Mouse (Mus musculus): ENCODE measurements around the gene Tpo. TPM values are rescaled to one million over a fixed set of nuclear protein-coding genes. Genes with fewer than 3 reads are reported as not detected.

The Tpo gene
- polyA plus RNA-seq, 1 experiment from 2014 or later, result not detected

- no peak for ATAC-seq (ENCODE audit: low FRiP score)
- Histone ChIP-seq H3K4me1 (no peaks in the 10 kb centered on the region), H3K36me3 (no peaks in the 10 kb centered on the region), H3K9ac (no peak overlapping the region), H3K9me3 (replicated peaks) (no peaks in the 10 kb centered on the region), H3K4me3 (no peak overlapping the region), H3K27ac (no peak overlapping the region), H3K4me2 (replicated peaks) (no peak overlapping the region), H3K27me3 (no peaks in the 10 kb centered on the region)
- 24% methylated on average over 6 of the region's 6 CpGs for WGBS
These were observed 70.3 kb downstream of the Tpo start for GRCm38 (mm10) chr12:30062118-30062505.

GRCm38 (mm10) chr12:30061503-30062117, 70.8 kb downstream of the Tpo start:
- Histone ChIP-seq H3K27me3 (no peaks in the 10 kb centered on the region), H3K9me3 (replicated peaks) (no peaks in the 10 kb centered on the region), H3K4me2 (replicated peaks) (no peak overlapping the region), H3K9ac (no peak overlapping the region), H3K4me1 (no peaks in the 10 kb centered on the region), H3K4me3 (no peak overlapping the region), H3K36me3 (no peaks in the 10 kb centered on the region), H3K27ac (no peak overlapping the region)
- 11% methylated on average over 1 of the region's 1 CpGs for WGBS
- ATAC-seq (ENCODE audit: low FRiP score), result no peak

- H3K36me3 ChIP-seq, result no peaks in the 10 kb centered on the region
- no peak overlapping the region for H3K9ac ChIP-seq
- H3K27me3 ChIP-seq, result no peaks in the 10 kb centered on the region
- H3K4me2 ChIP-seq (replicated peaks), result no peak overlapping the region
- H3K4me3 ChIP-seq, result no peak overlapping the region
- no peaks in the 10 kb centered on the region for H3K9me3 ChIP-seq (replicated peaks)
- ATAC-seq (ENCODE audit: low FRiP score), result no peak
- WGBS, result 71% methylated on average over 6 of the region's 6 CpGs
- H3K27ac ChIP-seq, result no peak overlapping the region
- H3K4me1 ChIP-seq, result no peaks in the 10 kb centered on the region
These were observed 74.4 kb downstream of the Tpo start for GRCm38 (mm10) chr12:30058044-30058443.

GRCm38 (mm10) chr12:30054761-30055540, 77.5 kb downstream of the Tpo start:
- Histone ChIP-seq H3K9ac (no peak overlapping the region), H3K9me3 (replicated peaks) (no peaks in the 10 kb centered on the region), H3K4me2 (replicated peaks) (no peak overlapping the region), H3K27ac (no peak overlapping the region), H3K27me3 (no peaks in the 10 kb centered on the region), H3K4me3 (no peak overlapping the region), H3K4me1 (no peaks in the 10 kb centered on the region), H3K36me3 (no peaks in the 10 kb centered on the region)
- ATAC-seq (ENCODE audit: low FRiP score), result no peak
- 89% methylated on average over 11 of the region's 11 CpGs for WGBS

- Histone ChIP-seq H3K4me3 (no peak overlapping the region), H3K27me3 (0 out of 2 replicates have a peak, but pooled peaks cover 5% of the 10 kb centered on the region), H3K9me3 (replicated peaks) (no peaks in the 10 kb centered on the region), H3K9ac (no peak overlapping the region), H3K4me1 (no peaks in the 10 kb centered on the region), H3K36me3 (no peaks in the 10 kb centered on the region), H3K4me2 (replicated peaks) (no peak overlapping the region), H3K27ac (no peak overlapping the region)
- WGBS, result 20% methylated on average over 4 of the region's 4 CpGs
- ATAC-seq (ENCODE audit: low FRiP score), result no peak
These were observed 82.2 kb downstream of the Tpo start for GRCm38 (mm10) chr12:30050235-30050634.

GRCm38 (mm10) chr12:30049818-30050217, 82.6 kb downstream of the Tpo start:
- no peak overlapping the region for H3K27ac ChIP-seq
- no peaks in the 10 kb centered on the region for H3K36me3 ChIP-seq
- no peak overlapping the region for H3K9ac ChIP-seq
- H3K4me3 ChIP-seq, result no peak overlapping the region
- 0 out of 2 replicates have a peak, but pooled peaks cover 5% of the 10 kb centered on the region for H3K27me3 ChIP-seq
- H3K4me2 ChIP-seq (replicated peaks), result no peak overlapping the region
- H3K9me3 ChIP-seq (replicated peaks), result no peaks in the 10 kb centered on the region
- ATAC-seq (ENCODE audit: low FRiP score), result no peak
- no peaks in the 10 kb centered on the region for H3K4me1 ChIP-seq
- WGBS, result 81% methylated on average over 9 of the region's 9 CpGs

- no peak overlapping the region for H3K27ac ChIP-seq
- H3K9me3 ChIP-seq (replicated peaks), result no peaks in the 10 kb centered on the region
- WGBS, result 78% methylated on average over 4 of the region's 6 CpGs
- no peak overlapping the region for H3K4me2 ChIP-seq (replicated peaks)
- H3K36me3 ChIP-seq, result no peaks in the 10 kb centered on the region
- no peaks in the 10 kb centered on the region for H3K4me1 ChIP-seq
- no peak for ATAC-seq (ENCODE audit: low FRiP score)
- no peak overlapping the region for H3K4me3 ChIP-seq
- H3K9ac ChIP-seq, result no peak overlapping the region
- H3K27me3 ChIP-seq, result 0 out of 2 replicates have a peak, but pooled peaks cover 5% of the 10 kb centered on the region
These were observed 83.6 kb downstream of the Tpo start for GRCm38 (mm10) chr12:30048848-30049247.

GRCm38 (mm10) chr12:30040150-30040549, 92.3 kb downstream of the Tpo start:
- H3K27me3 ChIP-seq, result no peaks in the 10 kb centered on the region
- no peak for ATAC-seq (ENCODE audit: low FRiP score)
- no peaks in the 10 kb centered on the region for H3K36me3 ChIP-seq
- no peak overlapping the region for H3K9ac ChIP-seq
- no peak overlapping the region for H3K27ac ChIP-seq
- peaks cover 18% of the 10 kb centered on the region for H3K4me1 ChIP-seq
- WGBS, result 30% methylated on average over 4 of the region's 4 CpGs
- H3K4me3 ChIP-seq, result no peak overlapping the region
- H3K9me3 ChIP-seq (replicated peaks), result no peaks in the 10 kb centered on the region
- H3K4me2 ChIP-seq (replicated peaks), result no peak overlapping the region

- H3K27me3 ChIP-seq, result no peaks in the 10 kb centered on the region
- no peak for ATAC-seq (ENCODE audit: low FRiP score)
- 48% methylated on average over 4 of the region's 4 CpGs for WGBS
These were observed 92.9 kb downstream of the Tpo start for GRCm38 (mm10) chr12:30039565-30039964.

GRCm38 (mm10) chr12:30036569-30037055, 95.8 kb downstream of the Tpo start:
- peak; percentile 62 for ATAC-seq (ENCODE audit: low FRiP score)
- no peaks in the 10 kb centered on the region for H3K36me3 ChIP-seq
- H3K27ac ChIP-seq, result peak overlapping the region; percentile 40; the same call in 1 of the 2 replicates
- peaks cover 18% of the 10 kb centered on the region for H3K4me1 ChIP-seq
- H3K9ac ChIP-seq, result no peak overlapping the region
- H3K4me2 ChIP-seq (replicated peaks), result no peak overlapping the region
- H3K4me3 ChIP-seq, result no peak overlapping the region
- no peaks in the 10 kb centered on the region for H3K9me3 ChIP-seq (replicated peaks)
- WGBS, result 56% methylated on average over 4 of the region's 4 CpGs
- H3K27me3 ChIP-seq, result no peaks in the 10 kb centered on the region

More at GRCm38 (mm10) chr12:30039565-30039964, 92.9 kb downstream of the Tpo start:
- Histone ChIP-seq H3K4me3 (no peak overlapping the region), H3K9me3 (replicated peaks) (no peaks in the 10 kb centered on the region), H3K4me1 (peaks cover 18% of the 10 kb centered on the region), H3K36me3 (no peaks in the 10 kb centered on the region), H3K27ac (no peak overlapping the region), H3K4me2 (replicated peaks) (no peak overlapping the region), H3K9ac (no peak overlapping the region)

GRCm38 (mm10) chr12:30035841-30036568, 96.4 kb downstream of the Tpo start:
- Histone ChIP-seq H3K9ac (no peak overlapping the region), H3K4me1 (peaks cover 18% of the 10 kb centered on the region), H3K27me3 (no peaks in the 10 kb centered on the region), H3K9me3 (replicated peaks) (no peaks in the 10 kb centered on the region), H3K36me3 (no peaks in the 10 kb centered on the region), H3K4me2 (replicated peaks) (no peak overlapping the region), H3K27ac (peak overlapping the region; percentile 40; the same call in 1 of the 2 replicates), H3K4me3 (no peak overlapping the region)
- no peak for ATAC-seq (ENCODE audit: low FRiP score)

GRCm38 (mm10) chr12:30035406-30035805, 97.0 kb downstream of the Tpo start:
- Histone ChIP-seq H3K9me3 (replicated peaks) (no peaks in the 10 kb centered on the region), H3K9ac (no peak overlapping the region), H3K27me3 (no peaks in the 10 kb centered on the region), H3K4me1 (peaks cover 18% of the 10 kb centered on the region), H3K4me2 (replicated peaks) (no peak overlapping the region), H3K36me3 (no peaks in the 10 kb centered on the region), H3K4me3 (no peak overlapping the region), H3K27ac (no peak overlapping the region)
- WGBS, result 21% methylated on average over 1 of the region's 1 CpGs
- no peak for ATAC-seq (ENCODE audit: low FRiP score)
